Mouse (Mus musculus): ENCODE measurements around the gene Gm45062. TPM values are rescaled to one million over a fixed set of nuclear protein-coding genes. Genes with fewer than 3 reads are reported as not detected.

Gm45062 gene
- total RNA-seq, 2 experiments from 2014 or later, result 1.4 to 2.1 TPM

- DNase-seq, result no peak
Observed at GRCm38 (mm10) chr6:8628226-8628625, 369.0 kb downstream of the Gm45062 start.

GRCm38 (mm10) chr6:8628715-8629267 is 369.5 kb downstream of the Gm45062 start:
- DNase-seq, result no peak

GRCm38 (mm10) chr6:8630531-8630930 is 371.3 kb downstream of the Gm45062 start:
- DNase-seq, result no peak

GRCm38 (mm10) chr6:8631362-8631761 is 372.1 kb downstream of the Gm45062 start:
- no peak for DNase-seq

- DNase-seq, result no peak
Observed at GRCm38 (mm10) chr6:8631986-8632632, 372.9 kb downstream of the Gm45062 start.

GRCm38 (mm10) chr6:8632701-8633100 is 373.5 kb downstream of the Gm45062 start:
- no peak for DNase-seq

- no peak for DNase-seq
Observed at GRCm38 (mm10) chr6:8638122-8638521, 378.9 kb downstream of the Gm45062 start.

- no peak for DNase-seq
Observed at GRCm38 (mm10) chr6:8638899-8639298, 379.6 kb downstream of the Gm45062 start.

- DNase-seq, result no peak
Observed at GRCm38 (mm10) chr6:8639526-8639925, 380.3 kb downstream of the Gm45062 start.

GRCm38 (mm10) chr6:8640863-8641262 is 381.6 kb downstream of the Gm45062 start:
- no peak for DNase-seq

GRCm38 (mm10) chr6:8644703-8645102 is 385.5 kb downstream of the Gm45062 start:
- no peak for DNase-seq

- no peak for DNase-seq
Observed at GRCm38 (mm10) chr6:8645708-8646107, 386.5 kb downstream of the Gm45062 start.

Other genes starting within 250 kb of the Gm45062 start
- gene Col28a1, start 66.8 kb upstream of the Gm45062 start, total RNA-seq (2021), result 1 to 10 TPM; 4.5 to 6.7 TPM
- gene Mios, start 50.2 kb upstream of the Gm45062 start, total RNA-seq (2021), result 10 to 100 TPM; 18.4 to 21.6 TPM
- 10 to 100 TPM; 40.0 to 47.4 TPM for gene Rpa3, start 277 bp upstream of the Gm45062 start, total RNA-seq (2021)
- 10 to 100 TPM; 10.1 to 11.5 TPM for gene Umad1, start 162 bp upstream of the Gm45062 start, total RNA-seq (2021)

Measured in adrenal gland, postnatal 10 days (tissue).